Mouse (Mus musculus) thymus, postnatal 4 days (tissue): ENCODE measurements at regions not wholly inside any gene's neighbourhood (a gene's known extent, or its start where the extent isn't known, plus 50 kb on each side); places are given as distances from the start of the nearest gene placed in this dataset.

ENCODE experiments used
- DNase-seq: peaks from one replicate; pipeline ENCODE4 v3.0.0; 2021

- no peak for DNase-seq
Measured at GRCm38 (mm10) chr2:116181861-116182260, 116.2 kb upstream of the Meis2 start.

DNA sequence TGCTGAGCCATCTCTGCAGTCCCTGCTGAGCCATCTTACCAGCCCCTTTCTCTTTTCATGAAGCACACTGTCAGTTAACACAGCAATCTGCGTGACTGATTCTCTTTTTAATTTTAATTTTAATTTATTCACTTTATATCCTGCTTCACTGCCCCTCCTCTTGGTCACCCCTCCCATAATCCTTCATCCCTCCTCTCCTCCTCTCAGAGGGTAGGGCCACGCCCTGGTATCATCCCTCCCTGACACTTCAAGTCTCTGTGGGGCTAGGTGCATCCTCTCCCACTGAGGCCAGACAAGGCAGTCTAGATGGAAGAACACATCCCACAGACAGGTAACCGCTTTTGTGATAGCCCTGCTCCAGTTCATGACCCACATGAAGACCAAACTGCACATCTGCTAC lies 111.5 kb upstream of the Meis2 start:
- no peak for DNase-seq

DNA sequence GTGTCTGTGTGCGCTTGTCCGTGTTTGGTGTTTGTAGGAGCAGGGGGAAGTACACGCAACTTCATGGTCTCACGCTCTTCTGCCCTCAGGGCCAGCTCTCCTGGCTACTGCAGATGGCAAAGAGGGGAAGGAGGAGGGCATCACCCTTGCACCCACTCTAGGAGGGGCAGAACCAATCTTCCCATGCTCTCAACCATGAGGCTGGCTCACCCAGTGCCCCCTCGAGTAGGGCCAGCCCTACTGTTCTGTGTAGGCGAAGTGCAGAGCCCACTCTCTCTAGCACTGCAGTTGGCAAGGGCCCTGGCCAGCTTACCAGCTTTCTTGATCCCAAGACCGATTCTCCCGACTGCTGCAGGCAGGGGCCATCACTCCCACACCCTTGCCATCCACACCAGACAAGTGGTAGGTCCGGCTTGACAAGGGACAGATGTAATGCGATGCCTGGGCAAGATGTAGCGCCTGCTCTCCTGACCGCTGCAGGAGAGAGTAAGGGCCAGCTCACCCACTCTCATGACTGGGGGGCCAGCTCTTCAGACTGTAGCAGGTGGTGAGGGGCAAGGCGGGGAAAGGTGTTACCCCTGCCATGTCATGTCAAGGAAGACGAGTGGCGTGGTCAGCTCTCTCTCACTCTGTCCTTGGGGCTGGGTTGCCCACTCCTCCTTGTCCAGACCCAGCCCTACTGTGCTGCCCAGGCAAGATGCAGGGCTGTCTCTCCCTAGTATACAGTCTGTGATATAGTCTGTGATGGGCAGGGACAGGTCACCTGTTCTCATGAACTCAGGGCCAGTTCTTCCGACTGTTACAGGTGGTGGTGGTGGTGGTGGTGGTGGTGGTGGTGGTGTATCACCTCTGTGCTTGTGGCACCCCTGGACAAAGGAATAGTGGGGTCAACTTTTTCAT lies 100.5 kb upstream of the Meis2 start:
- no peak for DNase-seq
